Mouse (Mus musculus) induced T-regulatory cell, adult 2 months (primary cell): ENCODE data around the gene Msrb3.

Source experiments
- DNase-seq: peaks from one replicate; pipeline ENCODE4 v3.0.0-alpha.2; 2012; ENCODE audit warnings: low read depth

Gene Msrb3

DNA sequence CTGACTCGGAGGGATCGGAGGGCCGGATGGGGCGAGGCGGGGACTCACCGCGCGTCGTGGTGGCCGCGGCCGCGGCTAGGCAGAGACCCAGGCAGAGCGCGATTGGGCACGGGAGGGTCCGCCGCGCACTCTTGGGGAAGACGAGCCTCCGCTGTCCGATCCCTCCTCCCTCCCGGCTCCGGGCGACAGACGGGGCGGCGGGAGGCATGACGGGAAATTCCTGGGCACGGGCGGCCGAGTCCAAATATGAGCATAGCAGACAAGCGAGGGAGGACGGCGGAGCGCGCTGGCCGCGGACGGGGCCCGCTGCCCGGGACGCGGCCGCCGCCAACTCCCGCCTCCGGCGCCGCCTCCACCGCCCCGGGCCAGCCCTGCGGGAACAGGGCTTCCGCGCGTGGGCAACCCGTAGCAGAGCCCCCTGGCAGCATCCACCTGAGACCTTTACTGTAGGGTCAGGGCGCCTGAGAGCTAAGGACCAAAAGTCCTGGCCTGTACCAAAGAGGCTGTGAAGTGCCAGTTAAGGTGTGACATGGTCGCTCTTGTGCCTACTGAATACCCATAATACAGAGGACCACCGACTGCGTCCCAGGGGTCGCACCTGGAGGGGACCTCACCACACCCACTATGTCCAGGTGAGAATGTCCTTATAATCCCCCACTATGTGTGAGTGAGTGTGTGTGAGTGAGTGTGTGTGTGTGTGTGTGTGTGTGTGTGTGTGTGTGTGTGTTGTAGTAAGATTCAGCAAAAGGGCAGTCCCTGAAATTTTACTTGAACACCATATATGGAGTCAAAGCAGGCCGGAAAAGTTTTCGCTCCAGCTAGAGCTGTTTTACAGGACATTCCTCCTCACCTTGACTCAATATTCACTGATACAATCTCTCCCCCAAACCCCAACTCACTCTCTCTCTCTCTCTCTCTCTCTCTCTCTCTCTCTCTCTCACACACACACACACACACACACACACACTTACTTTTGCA lies at the start of gene Msrb3:
TSS of gene Msrb3 (minus strand) at position 317 of the 978 bp plus-strand sequence.
- DNase-seq, result peak; percentile 53

DNA sequence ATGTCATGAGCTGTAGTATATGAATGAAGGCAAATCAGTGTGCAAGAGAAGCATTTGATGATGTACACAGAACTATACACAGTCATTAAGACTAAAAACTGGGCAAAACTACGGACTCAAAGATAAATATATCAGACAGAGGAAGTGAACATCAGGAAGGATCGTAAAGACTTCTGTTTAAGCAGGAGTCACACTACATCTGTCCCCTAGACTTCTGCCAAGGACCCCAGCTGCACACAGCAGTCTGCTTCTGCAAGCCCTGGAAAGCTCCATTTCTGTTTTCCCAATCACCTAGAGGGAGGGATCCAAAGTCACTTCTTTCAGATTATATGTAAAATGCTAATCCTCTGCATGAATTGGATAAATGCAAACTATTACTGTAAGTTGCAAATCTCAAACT lies 49.6 kb upstream of the Msrb3 start:
- no peak for DNase-seq

DNA sequence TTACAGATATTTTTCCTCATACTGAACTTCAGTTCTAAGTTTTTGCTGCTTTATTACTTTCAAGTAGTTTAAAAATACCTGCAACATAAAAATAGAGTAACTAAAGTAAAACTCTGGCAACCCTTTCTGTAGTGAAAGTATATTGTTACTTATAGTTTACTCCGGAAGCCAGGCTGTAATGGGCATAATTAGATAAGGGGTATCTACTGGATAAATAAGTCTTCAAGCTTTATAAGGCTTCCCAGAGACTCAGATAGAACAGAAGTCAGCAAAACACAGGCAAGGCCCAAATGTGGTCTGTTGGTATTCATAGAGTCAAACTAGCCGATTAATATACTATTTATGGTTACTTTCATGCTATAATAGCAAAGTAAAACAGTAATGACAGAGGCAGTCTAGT lies 48.9 kb upstream of the Msrb3 start:
- DNase-seq, result no peak

DNA sequence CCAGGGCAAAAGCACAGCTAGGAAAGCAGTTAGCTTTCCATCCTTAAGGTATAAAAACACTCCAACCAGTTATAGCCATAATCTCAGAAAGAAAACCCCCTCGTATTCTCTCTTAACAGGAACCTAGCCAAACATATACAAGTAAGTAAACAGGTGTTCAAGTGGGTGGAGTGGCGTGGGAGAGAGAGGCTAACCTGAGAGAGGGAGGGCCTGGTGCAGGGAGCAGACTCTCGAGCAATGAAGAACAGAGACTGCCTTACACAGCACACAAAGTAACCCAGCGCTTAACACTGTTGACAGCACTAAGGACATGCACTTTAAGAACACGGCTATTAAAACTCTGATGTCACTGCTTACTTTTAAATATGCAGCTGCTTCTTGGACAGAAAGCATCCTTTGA lies 47.9 kb upstream of the Msrb3 start:
- no peak for DNase-seq

DNA sequence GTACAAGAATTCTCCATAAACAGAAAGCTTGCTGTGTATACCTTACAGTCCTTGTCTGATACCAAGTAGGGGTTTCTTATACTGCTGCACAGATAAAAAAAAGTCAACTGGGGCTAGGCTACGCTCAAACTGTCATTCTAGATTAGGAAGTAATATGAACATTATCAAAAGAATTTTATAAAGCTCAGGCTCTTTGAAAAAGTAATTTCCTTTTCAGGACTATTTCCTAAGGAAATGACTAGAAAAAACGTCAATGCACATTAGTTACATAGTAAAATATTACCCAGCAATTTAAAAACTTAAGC lies 40.0 kb upstream of the Msrb3 start:
- DNase-seq, result no peak

DNA sequence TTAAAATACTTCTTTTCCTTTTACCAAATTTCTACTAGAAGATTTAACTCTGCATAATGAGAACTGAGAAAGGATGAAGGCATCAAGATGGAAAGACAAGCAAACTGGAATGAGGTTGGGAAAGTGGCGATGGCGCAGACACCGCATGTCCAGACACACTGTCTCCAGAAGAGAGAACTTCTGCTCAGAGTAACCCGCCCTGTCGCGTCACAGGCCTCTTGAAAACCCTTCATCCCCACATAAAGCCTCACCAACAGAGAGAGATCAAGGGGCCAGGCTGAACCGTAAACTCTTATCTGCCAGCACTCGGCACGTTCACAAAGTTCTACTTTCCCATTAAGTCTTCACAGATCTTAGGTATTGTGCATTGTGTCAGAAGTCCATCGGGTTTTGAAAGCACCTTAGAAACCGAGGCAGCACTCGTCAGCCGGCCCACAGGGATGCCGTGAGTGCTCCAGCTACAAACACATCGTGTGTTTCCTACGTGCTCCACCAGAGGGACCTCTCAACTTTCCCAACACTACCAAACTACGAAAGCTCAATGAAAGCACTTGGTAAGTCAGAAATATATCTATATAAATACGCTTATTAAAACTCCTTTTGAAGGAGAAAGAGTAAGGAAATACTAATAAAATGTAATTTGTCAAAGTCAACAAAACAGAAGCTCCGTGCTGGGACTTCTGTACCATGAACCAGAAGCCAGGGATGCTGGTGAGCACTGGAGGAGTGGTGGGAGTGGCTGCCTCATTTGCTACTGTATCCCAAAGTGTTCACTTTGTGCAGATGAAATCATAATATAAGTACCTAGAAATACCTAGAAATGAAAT lies 39.4 kb upstream of the Msrb3 start:
- peak; percentile 53 for DNase-seq

DNA sequence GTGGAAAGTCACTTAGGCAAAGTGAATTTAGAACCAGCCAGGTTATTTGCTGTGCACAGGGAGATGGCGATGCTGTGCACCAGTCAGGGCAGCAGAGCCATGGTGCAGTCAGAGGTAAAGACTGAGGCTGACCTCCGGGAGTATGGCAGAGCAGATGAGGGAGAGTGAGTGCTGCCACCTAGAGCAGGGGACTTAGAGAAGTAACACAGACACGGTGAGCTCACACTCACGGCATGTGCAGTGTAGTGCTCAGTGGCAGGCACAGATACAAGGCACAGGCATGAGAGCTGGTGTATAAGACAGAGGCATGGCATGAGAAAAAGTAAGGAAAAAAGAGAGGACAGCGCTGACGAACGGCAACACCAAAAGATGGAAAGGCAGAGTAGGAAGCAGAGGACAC lies 30.6 kb upstream of the Msrb3 start:
- no peak for DNase-seq

DNA sequence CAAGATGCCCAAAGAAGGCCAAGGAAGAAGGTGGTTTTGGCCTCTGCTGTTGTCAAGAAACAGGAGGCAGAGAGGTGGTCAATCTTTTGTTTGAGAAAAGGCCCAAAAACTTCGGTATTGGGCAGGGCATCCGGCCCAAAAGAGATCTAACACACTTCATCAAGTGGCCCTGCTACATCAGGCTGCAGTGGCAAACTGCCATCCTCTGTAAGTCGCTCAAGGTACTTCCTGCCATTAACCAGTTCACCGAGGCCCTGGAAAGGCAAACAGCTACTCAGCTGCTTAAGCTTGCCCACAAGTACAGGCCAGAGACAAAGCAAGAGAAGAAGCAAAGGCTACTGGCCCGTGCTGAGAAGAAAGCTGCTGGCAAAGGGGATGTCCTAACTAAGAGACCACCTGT lies 29.3 kb upstream of the Msrb3 start:
- no peak for DNase-seq

DNA sequence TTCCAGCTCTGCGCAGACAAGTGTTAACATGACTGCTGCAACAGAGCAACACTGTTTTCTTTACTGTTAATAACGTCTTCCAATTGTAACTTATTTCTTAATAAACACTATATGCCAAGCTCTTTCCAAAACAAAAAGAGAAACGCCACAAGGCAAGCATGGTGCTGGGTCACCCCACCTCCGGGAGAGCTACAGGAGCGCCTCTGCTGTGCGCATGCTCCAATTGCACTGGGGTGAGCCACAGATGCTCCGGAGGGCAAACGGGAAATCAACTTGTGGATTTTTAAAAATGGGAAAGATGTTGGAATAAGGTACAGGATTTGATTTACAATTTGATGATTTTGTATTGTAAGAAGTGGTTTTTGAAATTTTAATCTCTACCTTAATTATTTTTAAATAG lies 27.3 kb upstream of the Msrb3 start:
- DNase-seq, result no peak

DNA sequence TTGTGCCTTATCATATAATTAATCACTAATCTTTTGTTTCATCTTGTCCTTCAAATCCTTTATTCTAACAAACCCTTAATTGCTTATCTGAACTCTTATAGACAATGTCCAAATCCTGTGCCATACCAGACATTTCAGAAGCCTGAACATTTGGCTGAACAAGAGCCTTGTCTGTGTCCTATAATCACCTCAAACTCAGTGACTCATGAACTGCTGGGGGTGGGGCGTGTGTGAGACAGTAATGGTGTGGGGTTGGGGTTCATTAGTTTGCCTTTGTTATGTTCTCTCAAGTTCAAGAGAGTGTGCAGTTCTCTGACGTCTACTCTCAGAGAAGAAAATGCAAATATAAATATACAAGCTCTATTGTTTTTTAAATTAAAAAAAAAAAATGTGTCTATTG lies 22.6 kb upstream of the Msrb3 start:
- DNase-seq, result no peak

DNA sequence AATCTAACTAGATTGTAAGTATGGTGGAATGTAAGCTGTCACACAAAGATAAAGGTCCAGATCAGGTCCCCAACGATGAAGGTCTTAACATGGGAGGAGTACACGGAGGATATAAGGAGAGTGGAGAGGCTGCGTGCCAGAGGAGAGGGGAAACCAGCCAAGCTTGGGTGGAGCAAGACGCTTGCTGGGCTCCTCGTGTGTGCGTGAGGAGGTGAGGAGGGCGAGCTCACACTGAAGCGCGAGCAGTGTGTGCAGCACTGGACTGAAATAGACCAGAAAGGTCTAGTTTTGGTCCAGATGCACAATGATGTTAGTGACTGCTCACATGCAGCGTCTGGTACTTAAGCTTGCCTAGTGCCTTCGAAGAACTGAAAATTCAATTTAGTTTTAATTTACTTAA lies 21.7 kb upstream of the Msrb3 start:
- DNase-seq, result no peak

DNA sequence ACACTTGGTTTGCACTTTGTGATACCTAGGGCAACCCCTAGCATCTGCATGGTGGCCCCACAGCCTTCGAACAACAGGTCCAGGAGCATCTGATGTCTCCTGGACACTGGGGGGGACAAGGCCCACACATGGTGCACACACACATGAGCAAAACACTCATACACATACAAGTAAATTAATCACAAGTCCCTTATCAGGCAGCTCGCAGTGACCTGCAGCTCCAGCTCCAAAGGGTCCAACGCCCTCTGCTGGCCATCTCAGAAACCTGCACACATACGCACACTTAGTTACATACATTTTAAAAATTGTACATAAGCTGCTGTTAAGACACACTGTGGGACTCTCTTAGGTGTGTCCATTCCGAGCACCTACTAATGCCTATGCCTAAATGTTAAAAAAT lies 17.3 kb upstream of the Msrb3 start:
- DNase-seq, result peak; percentile 46

DNA sequence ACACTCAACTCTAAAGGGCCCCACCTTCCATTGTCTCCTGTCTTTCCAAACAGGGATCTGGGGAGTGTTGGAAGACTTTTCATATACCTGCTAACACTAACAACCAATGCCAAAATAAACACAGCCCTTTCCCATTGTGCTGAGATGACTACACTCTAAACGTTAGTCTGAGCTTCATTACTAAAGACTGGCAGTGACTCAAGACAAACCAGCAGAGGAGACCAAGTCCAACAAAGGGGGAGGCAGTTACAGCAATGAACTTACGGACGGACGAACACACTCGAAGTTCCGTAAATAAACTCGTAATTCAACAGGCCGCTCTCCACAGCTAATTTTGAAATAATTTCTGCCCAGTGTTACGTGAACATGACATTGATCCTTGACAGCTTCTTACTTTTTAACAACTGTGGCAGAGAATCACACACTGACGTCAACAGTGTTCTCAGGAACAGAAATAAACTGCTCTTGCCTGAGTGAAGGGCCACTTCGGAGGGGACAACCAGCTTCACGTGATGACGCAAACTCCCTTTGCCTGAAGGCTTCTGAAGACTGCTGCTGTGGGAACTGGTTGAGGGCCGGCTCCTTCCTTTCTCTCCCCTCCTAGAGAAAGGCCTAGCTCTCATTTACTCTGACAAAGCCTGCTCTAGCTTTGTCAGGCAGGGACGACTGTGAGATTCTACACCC lies 16.2 kb upstream of the Msrb3 start:
- no peak for DNase-seq

DNA sequence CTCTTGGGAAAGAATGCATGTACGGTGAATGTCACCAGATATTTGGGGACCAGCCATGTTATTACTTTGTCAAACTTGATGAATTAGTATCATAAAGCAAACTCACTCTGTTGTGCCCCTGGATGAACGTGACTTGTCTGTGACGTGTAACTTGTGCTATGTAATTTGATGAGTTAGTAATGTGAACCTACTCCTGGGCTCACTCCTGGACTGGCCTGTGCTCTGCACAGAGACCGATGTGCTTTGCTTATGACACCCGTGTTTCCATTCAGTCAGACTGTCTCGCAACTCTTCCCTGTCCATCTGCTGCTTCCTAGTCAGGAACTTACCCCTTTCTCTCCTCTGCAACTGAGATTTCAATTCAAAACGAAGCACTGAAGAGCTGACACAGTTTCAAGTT lies 15.4 kb upstream of the Msrb3 start:
- DNase-seq, result no peak

DNA sequence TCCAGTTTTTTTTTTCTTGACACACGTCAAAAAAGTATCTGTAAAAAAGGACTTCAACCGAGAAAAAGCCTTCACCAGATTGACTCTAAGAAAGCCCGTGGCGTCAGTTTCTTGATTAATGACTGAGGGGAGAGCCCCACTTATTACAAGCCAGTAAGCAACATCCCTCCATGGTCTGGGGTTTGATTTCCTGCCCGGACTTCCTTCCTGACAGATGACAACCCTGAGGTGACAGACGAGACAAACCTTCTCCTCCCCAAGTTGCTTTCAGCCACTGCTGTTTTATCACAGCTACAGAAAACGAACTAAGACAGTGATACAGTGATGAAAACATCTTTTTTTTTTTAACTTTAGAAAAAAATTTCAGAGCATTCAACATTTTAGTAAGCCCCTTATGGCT lies 14.9 kb upstream of the Msrb3 start:
- peak; percentile 69 for DNase-seq

DNA sequence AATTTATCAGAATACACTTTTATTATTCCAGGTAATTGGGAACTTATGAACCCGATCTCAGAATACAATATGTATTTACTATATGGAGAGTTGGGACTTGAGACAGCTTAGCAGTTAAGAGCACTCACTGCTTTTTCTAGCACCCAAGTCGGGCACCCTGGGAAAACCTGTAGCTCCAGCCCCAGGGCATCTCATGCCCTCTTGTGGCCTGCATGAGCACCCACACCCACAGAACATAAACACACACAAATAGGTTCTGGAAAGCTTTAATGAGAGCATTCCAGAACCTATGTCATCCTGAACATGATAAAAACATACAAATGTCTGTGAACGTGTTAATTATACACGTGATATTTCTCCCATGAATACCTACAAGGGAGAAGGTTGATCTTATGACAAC lies 13.1 kb upstream of the Msrb3 start:
- peak; percentile 25 for DNase-seq

DNA sequence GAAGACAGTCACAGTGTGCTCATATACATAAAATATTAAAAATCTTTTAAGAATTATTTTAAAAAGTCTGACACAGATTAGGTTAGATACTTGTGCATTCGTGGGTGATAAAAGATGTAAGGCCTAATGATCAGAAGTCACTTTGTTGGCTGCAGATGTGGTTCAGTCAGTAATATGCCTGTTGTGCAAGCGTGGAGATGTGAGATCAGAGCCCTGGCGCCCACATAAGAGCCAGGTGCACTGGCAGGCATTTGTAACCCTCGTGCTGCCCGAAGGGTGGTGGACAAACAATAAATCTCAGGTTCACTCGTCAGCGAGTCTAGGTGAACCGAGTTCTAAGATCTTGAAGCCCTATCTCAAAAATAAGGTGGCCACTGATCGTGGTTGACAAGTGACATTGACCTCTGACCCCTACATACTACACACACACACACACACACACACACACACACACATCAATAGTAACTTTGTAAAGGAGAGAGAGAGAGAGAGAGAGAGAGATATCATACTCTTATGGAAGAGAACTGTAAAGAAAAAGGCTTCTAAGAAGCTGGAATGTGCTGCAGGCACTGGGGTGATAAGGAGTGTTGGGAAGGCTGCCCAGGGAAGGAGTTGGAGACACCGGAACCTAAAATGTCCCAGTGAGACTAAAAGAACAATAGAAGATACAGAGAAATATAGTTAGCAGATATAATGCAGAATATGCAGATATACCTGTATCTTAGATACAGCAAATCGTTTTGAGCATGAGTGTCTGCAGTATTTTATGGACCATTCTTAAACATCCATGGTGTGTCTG lies 10.1 kb upstream of the Msrb3 start:
- DNase-seq, result no peak

DNA sequence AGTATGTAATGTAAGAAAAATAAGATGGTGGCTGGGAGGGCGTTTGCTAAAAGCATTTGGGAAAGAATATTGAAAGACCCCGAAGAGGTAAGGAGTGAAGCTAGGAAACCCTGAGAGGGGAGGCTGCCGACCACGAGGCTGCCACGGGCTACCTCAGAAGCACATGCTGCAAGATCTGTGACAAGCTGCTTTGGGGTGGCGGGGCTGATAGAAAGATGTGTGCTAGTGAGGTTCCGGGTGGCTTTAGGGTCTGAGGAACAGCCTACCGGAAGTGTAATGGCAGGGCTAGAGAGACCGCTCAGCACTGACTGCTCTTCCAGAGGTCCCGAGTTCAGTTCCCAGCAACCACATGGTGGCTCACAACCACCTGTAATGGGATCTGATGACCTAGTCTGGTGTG lies 5.8 kb upstream of the Msrb3 start:
- DNase-seq, result no peak

DNA sequence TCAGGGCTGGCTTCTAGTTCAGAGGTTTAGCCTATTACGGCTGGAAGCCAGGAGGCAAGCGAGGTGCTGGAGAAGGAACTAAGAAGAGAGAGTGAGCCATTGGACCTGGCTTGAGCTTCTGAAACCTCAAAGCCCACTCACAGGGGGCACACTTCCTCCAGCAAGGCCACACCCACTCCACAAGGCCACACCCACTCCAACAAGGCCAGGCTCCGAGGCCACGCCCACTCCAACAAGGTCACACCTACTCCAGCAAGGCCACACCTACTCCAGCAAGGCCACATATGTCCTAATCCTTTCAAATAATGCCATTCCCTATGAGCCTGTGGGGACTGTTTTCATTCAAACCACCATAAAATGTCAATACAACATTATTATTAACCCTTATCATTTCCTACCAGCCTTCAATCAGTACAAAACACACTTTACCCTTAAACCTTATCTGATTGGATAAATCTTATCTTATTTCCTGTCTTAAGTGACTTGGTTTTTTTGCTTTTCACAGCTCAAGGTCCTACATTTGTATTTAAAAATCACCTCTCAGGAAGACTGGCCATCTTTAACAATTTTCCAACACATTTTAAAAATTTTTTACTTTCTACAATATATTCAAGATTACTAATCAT lies 5.1 kb upstream of the Msrb3 start:
- peak; percentile 42 for DNase-seq

DNA sequence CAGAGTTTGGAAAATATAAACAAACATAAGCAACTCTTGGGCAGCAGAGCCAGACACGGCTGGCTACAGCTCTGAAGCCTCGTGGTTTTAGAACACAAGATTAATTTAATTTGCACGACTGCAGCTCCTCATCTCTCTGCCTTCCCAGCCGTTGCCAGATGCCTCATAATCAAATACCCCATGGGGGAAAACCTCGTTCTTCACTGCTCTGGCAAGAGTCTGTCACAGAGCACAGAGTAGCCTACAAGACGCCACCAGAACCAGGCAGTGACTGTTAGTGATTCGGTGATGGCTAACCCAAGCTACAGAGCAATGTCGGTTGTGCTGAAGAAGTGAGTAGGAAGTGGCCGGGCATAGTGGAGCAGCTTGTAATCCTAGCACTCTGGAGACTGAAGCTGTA lies 2.8 kb upstream of the Msrb3 start:
- no peak for DNase-seq

DNA sequence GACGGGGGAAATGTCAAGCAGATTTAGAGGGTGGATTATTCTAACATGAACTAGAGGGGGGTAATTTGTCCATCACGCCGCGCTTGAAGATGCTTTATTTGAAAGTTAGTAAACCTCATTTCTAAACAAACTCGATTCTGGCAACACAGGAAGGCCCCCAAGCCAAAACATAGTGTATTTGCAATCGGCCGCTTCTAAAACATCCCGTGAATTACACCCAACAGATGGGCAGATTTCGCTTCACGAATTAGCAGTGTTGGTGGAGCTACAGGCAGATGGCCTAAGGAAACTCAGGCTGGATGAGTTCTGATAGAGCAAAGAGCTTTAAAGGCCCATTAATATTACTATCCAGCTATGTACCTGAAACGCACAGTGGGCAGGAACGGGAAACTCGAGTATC lies 1.2 kb upstream of the Msrb3 start:
- no peak for DNase-seq
